Comparison of ENCODE assay signal across 8 mouse cellular contexts in the genomic region with DNA sequence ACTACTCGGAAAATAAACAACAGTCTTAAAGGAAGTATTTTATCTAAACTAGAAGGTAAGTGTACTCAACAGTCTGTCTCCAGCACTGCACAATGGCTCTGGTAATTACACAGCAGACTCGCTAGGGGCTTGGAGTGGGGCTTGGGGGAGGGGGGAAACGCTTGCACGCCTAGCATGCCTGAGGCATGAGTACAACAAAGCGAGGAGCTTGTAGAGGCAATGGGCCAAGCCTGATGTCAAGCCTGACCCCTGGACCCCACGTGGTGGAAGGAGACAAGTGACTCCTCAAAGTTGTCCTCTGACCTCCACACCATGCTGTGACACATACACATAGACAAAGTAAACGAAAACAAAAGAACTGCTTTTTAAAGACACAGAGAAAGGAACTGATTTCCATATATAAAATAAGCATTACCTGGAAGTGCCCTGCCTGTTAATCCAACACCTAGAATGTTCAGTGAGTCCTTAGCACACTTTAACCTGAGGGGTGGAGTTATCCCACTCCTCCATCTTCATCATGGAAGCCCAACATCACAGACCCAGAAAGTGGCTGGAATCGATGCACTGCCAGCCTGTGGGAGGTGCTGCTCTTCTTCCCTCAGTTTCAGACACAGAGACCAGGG. TPM values are rescaled to one million over a fixed set of nuclear protein-coding genes. Genes with fewer than 3 reads are reported as not detected.
DNase-seq lines count a peak whose midpoint lies in the region; ATAC-seq and TF ChIP-seq lines count a peak whose summit lies in the region.

No protein-coding gene starts in this region.

- H3K79me2 ChIP-seq in CH12.LX (replicated peaks; ENCODE audit: control insufficient read depth, extremely low read depth, insufficient read depth, poor library complexity, severe bottlenecking): peaks cover 16% of the 10 kb centered on the region

- no peak overlapping the region for H3K9ac ChIP-seq in CH12.LX (ENCODE audit: insufficient read depth, low read depth)
- H3K9ac ChIP-seq in intestine, postnatal 0 days (ENCODE audit: low read depth, low read length): no peak overlapping the region
- no peak overlapping the region for H3K9ac ChIP-seq in lung, embryonic 16.5 days (ENCODE audit: low read length)

- in situ Hi-C loops in CH12.LX (cut with MboI; ENCODE audit: low pct_ligation_motif_present, low pct_unique_long_range_greater_than_20kb, low sequenced_read_pairs): no loop called here

- H3K27me3 ChIP-seq in CH12.LX (replicated peaks): no peaks in the 10 kb centered on the region
- H3K27me3 ChIP-seq in intestine, postnatal 0 days (replicated peaks; ENCODE audit: control insufficient read depth, insufficient read depth, low read length): no peaks in the 10 kb centered on the region
- no peaks in the 10 kb centered on the region for H3K27me3 ChIP-seq in lung, embryonic 16.5 days (ENCODE audit: control insufficient read depth, insufficient read depth, low read depth, low read length)

- H3K36me3 ChIP-seq in CH12.LX (replicated peaks in 1 of 2; ENCODE audit: control insufficient read depth in 1 of 2, insufficient read depth in 1 of 2, low read length in 1 of 2): peaks cover 0 to 42% of the 10 kb centered on the region in 2 experiments
- no peaks in the 10 kb centered on the region for H3K36me3 ChIP-seq in intestine, postnatal 0 days (ENCODE audit: control insufficient read depth, insufficient read depth)
- no peaks in the 10 kb centered on the region for H3K36me3 ChIP-seq in lung, embryonic 16.5 days (ENCODE audit: control insufficient read depth, insufficient read depth, low read length)

- dilution Hi-C loops in CH12.LX (cut with MboI; ENCODE audit: extremely low pct_ligation_motif_present, extremely low pct_unique_long_range_greater_than_20kb, low sequenced_read_pairs): no loop called here

- H3K27ac ChIP-seq in CH12.LX (ENCODE audit: insufficient read depth, low read depth): peak overlapping the region; percentile 20; the same call in 1 of the 2 replicates
- 0 out of 2 replicates have a peak overlapping the region, but pooled peaks have one; percentile 10 for H3K27ac ChIP-seq in brown adipose tissue, adult 24 weeks (replicated peaks; ENCODE audit: low read depth, low read length)
- no peak overlapping the region for H3K27ac ChIP-seq in intestine, postnatal 0 days (ENCODE audit: low read depth, low read length)
- H3K27ac ChIP-seq in lung, embryonic 16.5 days (ENCODE audit: low read length): peak overlapping the region; percentile 49; the same call in 1 of the 2 replicates
- H3K27ac ChIP-seq in gastrocnemius, adult 2 months: no peak overlapping the region

- peak overlapping the region; percentile 55; the same call in 1 of the 2 replicates for H3K4me2 ChIP-seq in CH12.LX (ENCODE audit: insufficient read depth, low read depth, poor library complexity, severe bottlenecking)
- no peak overlapping the region for H3K4me2 ChIP-seq in intestine, postnatal 0 days (replicated peaks; ENCODE audit: low read depth)
- no peak overlapping the region for H3K4me2 ChIP-seq in lung, embryonic 16.5 days (ENCODE audit: low read depth, low read length)

- TF ChIP-seq POLR2A in CH12.LX (IDR thresholded peaks at IDR 0.05; ENCODE audit: low read depth, low read length): no peak

- intact Hi-C loops in gastrocnemius, postnatal 36 days (cut with DNase I): no loop called here
- intact Hi-C loops in gastrocnemius, adult 2 months (cut with DNase I): no loop called here

- no peak for TF ChIP-seq RAD21 in CH12.LX (IDR thresholded peaks at IDR 0.05; ENCODE audit: low read depth, low read length)

- TF ChIP-seq CTCF in CH12.LX (conservative IDR thresholded peaks at IDR 0.05 in 1 of 2, IDR thresholded peaks at IDR 0.05 in 1 of 2; ENCODE audit: low read depth in 2 of 2, low read length in 2 of 2): no peak
- peak; percentile 55 for TF ChIP-seq CTCF in intestine, postnatal 0 days (IDR thresholded peaks at IDR 0.05; ENCODE audit: low read depth)
- no peak for TF ChIP-seq CTCF in gastrocnemius, adult 2 months (IDR thresholded peaks at IDR 0.05)

- 41% methylated on average over 8 of the region's 8 CpGs for WGBS in intestine, postnatal 0 days
- 22% methylated on average over 8 of the region's 8 CpGs for WGBS in lung, embryonic 16.5 days

- no peak overlapping the region for H3K4me3 ChIP-seq in CH12.LX (replicated peaks in 1 of 3; ENCODE audit: low read depth in 2 of 3, low read length in 2 of 3, poor library complexity in 1 of 3)
- no peak overlapping the region for H3K4me3 ChIP-seq in brown adipose tissue, adult 24 weeks (ENCODE audit: insufficient read depth, low read depth, low read length)
- H3K4me3 ChIP-seq in intestine, postnatal 0 days (ENCODE audit: low read depth, low read length): no peak overlapping the region
- no peak overlapping the region for H3K4me3 ChIP-seq in lung, embryonic 16.5 days (ENCODE audit: low read length)
- H3K4me3 ChIP-seq in gastrocnemius, adult 2 months: no peak overlapping the region

- no peak for DNase-seq in CH12.LX (ENCODE audit: extremely low read depth)
- DNase-seq in layer of hippocampus, adult 18-20 months (ENCODE audit: low spot score in 2 of 2): no peak
- DNase-seq in gastrocnemius, postnatal 36 days: no peak
- DNase-seq in gastrocnemius, adult 2 months: no peak

- ATAC-seq in intestine, postnatal 0 days: peak; percentile 53; the same call in 1 of the 2 replicates
- ATAC-seq in lung, embryonic 16.5 days (ENCODE audit: low read depth): peak; percentile 87
- no peak for ATAC-seq in monocyte, adult 5-6 weeks (replicated peaks; ENCODE audit: insufficient number of reproducible peaks, low FRiP score, low TSS enrichment, poor library complexity, severe bottlenecking)

- H3K9me3 ChIP-seq in CH12.LX (replicated peaks; ENCODE audit: low read length): peaks cover 4% of the 10 kb centered on the region
- H3K9me3 ChIP-seq in intestine, postnatal 0 days (ENCODE audit: control insufficient read depth): no peaks in the 10 kb centered on the region
- no peaks in the 10 kb centered on the region for H3K9me3 ChIP-seq in lung, embryonic 16.5 days (ENCODE audit: control insufficient read depth, low read length)

- peaks cover 33 to 93% of the 10 kb centered on the region in 2 experiments for H3K4me1 ChIP-seq in CH12.LX (ENCODE audit: control insufficient read depth in 1 of 2, insufficient read depth in 2 of 2)
- H3K4me1 ChIP-seq in brown adipose tissue, adult 24 weeks (ENCODE audit: control insufficient read depth, insufficient read depth, insufficient read length, low read length): peaks cover 22% of the 10 kb centered on the region
- H3K4me1 ChIP-seq in intestine, postnatal 0 days (replicated peaks; ENCODE audit: control insufficient read depth, insufficient read depth, low read length): no peaks in the 10 kb centered on the region
- peaks cover 38% of the 10 kb centered on the region for H3K4me1 ChIP-seq in lung, embryonic 16.5 days (replicated peaks; ENCODE audit: control insufficient read depth, insufficient read depth, low read length)

- no peak for TF ChIP-seq EP300 in CH12.LX (IDR thresholded peaks at IDR 0.05; ENCODE audit: low read length)

TF ChIP-seq in CH12.LX, 34 proteins besides CTCF, POLR2A, EP300 and RAD21:
- TF ChIP-seq JUND (conservative IDR thresholded peaks at IDR 0.05; ENCODE audit: low read depth, low read length) (no peak), USF2 (conservative IDR thresholded peaks at IDR 0.05; ENCODE audit: low read depth, low read length) (no peak), MXI1 (IDR thresholded peaks at IDR 0.05; ENCODE audit: low read depth, low read length) (no peak), IRF4 (IDR thresholded peaks at IDR 0.05; ENCODE audit: low read depth, low read length) (no peak), SIN3A (IDR thresholded peaks at IDR 0.05; ENCODE audit: low read length) (no peak), CHD1 (IDR thresholded peaks at IDR 0.05; ENCODE audit: low read depth, low read length) (no peak), GABPA (IDR thresholded peaks at IDR 0.05; ENCODE audit: insufficient replicate concordance, low read depth, low read length) (no peak), ZMIZ1 (IDR thresholded peaks at IDR 0.05; ENCODE audit: low read depth, low read length) (no peak), ELF1 (IDR thresholded peaks at IDR 0.05; ENCODE audit: low read depth, low read length) (no peak)

RNA-seq across cellular contexts. Expression of a gene that starts 45.6 kb away (rescaled TPM):
- 28.7 and 37.1 TPM in 2 replicates for total RNA-seq in CH12.LX (2012; rRNA removed)
- total RNA-seq in CH12.LX (2014; rRNA removed): 29.4 and 32.7 TPM in 2 replicates
- 78.5 and 89.7 TPM in 2 replicates for polyA plus RNA-seq in CH12.LX (2012; ENCODE audit: insufficient read length, low read depth)
- polyA plus RNA-seq in brown adipose tissue, adult 24 weeks (2012; ENCODE audit: insufficient read depth, insufficient read length, missing spikeins): 8.4 and 9.8 TPM in 2 replicates
- 7.5 and 9.6 TPM in 2 replicates for polyA plus RNA-seq in intestine, postnatal 0 days (2015; fragmentation: Nextera tagmentation; extraction: Ambion mirVana)
- polyA plus RNA-seq in lung, embryonic 16.5 days (2015; fragmentation: Nextera tagmentation; extraction: Ambion mirVana): 46.4 and 47.0 TPM in 2 replicates
- total RNA-seq in layer of hippocampus, adult 18-20 months (2021): 10 to 100 TPM; 28.0 to 33.3 TPM
- total RNA-seq in gastrocnemius, postnatal 36 days (2021): 10 to 100 TPM; 13.0 to 18.4 TPM
- total RNA-seq in gastrocnemius, adult 2 months (2021): 10 to 100 TPM; 12.0 to 17.4 TPM
- 41.7 to 63.6 TPM (median 57.3 TPM) in 3 replicates for total RNA-seq in monocyte, adult 5-6 weeks (2017)

Comparison
In these comparisons a context has a peak if more than half of its experiments do, and no peak if none do; other contexts are left out.
1. H3K27ac ChIP-seq: peak in CH12.LX (single experiment), brown adipose tissue, adult 24 weeks (single experiment) and lung, embryonic 16.5 days (single experiment); none in intestine, postnatal 0 days (single experiment) and gastrocnemius, adult 2 months (single experiment).